Mouse (Mus musculus): ENCODE data around the gene Uckl1. TPM values are rescaled to one million over a fixed set of nuclear protein-coding genes. Genes with fewer than 3 reads are reported as not detected.

Uckl1 gene
- polyA plus RNA-seq, 1 experiment, result 65.1 TPM

DNA sequence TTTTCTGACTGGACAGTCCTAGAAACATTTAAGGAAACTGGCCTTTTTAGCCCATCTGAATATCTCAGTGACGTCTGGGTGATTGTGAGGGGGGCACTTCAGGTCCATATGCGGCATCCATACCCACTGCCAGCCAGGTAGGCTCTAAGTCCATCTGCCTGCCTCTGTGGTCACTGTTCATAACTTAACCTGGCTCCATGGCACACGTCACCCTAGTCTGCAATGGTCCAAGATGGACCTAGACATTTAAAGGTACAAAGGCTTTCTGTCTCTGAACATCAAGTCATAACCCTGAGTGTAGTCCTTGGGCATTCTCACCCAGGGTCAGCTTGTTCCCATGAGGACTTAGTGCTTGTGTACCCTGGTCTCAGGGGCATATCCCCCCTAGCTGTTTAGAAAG lies 17.4 kb downstream of the Uckl1 start:
- Histone ChIP-seq H3K4me3 (ENCODE audit: insufficient read depth, low read length) (no peak overlapping the region), H3K4me1 (ENCODE audit: control insufficient read depth, insufficient read depth, low read length) (no peaks in the 10 kb centered on the region), H3K27ac (ENCODE audit: insufficient read depth, low read length) (no peak overlapping the region)
- TF ChIP-seq CTCF (IDR thresholded peaks at IDR 0.05; ENCODE audit: borderline replicate concordance, insufficient read depth, low read length) (no peak), POLR2A (IDR thresholded peaks at IDR 0.05; ENCODE audit: low read depth, low read length) (no peak)

DNA sequence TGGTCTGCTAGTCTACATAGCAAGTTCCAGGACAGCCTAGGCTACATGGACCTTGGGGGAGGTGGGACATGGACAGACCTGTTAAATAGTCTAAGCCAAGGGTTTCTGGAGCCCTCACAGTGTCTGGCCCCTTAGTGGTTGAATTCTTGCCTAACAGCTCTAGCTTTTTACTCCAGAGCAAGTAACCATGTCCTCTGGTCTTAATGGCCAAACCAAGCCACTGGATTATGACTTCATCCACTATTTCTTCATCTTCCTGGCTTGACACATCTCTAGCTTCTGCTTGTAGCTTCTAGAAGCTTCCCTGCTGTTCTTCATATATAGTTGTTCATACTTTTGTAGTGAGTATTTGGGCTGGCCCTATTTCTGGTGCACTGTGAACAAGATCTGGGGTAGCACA lies 30.9 kb downstream of the Uckl1 start:
- Histone ChIP-seq H3K4me3 (ENCODE audit: insufficient read depth, low read length) (no peak overlapping the region), H3K4me1 (ENCODE audit: control insufficient read depth, insufficient read depth, low read length) (no peaks in the 10 kb centered on the region), H3K27ac (ENCODE audit: insufficient read depth, low read length) (no peak overlapping the region)
- no peak for TF ChIP-seq CTCF (IDR thresholded peaks at IDR 0.05; ENCODE audit: borderline replicate concordance, insufficient read depth, low read length)
- no peak for TF ChIP-seq POLR2A (IDR thresholded peaks at IDR 0.05; ENCODE audit: low read depth, low read length)

DNA sequence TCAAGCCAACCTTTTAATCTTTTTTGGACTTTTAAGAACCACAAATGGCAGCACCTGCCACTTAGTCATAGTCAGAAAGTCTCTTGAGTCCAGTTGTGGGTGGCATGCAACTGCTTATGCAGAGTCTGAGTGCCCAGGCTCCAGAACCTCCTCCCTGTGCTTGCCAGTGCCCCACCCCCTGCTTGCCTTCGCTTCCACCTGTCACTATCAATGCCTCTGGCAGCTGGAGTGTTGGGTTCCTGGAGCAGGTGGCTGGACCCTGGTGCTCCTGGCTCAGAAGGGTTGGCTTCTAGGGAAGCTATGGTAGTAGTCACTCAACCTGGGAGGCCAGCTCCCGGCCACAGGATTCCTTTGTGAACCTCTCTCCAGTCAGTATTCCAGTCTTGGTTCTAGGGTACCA lies 34.5 kb downstream of the Uckl1 start:
- Histone ChIP-seq H3K4me1 (ENCODE audit: control insufficient read depth, insufficient read depth, low read length) (no peaks in the 10 kb centered on the region), H3K27ac (ENCODE audit: insufficient read depth, low read length) (no peak overlapping the region), H3K4me3 (ENCODE audit: insufficient read depth, low read length) (no peak overlapping the region)
- no peak for TF ChIP-seq POLR2A (IDR thresholded peaks at IDR 0.05; ENCODE audit: low read depth, low read length)
- TF ChIP-seq CTCF (IDR thresholded peaks at IDR 0.05; ENCODE audit: borderline replicate concordance, insufficient read depth, low read length), result no peak

- Histone ChIP-seq H3K4me3 (ENCODE audit: insufficient read depth, low read length) (no peak overlapping the region), H3K4me1 (ENCODE audit: control insufficient read depth, insufficient read depth, low read length) (no peaks in the 10 kb centered on the region), H3K27ac (ENCODE audit: insufficient read depth, low read length) (no peak overlapping the region)
- TF ChIP-seq POLR2A (IDR thresholded peaks at IDR 0.05; ENCODE audit: low read depth, low read length) (no peak), CTCF (IDR thresholded peaks at IDR 0.05; ENCODE audit: borderline replicate concordance, insufficient read depth, low read length) (no peak)
Measured at GRCm38 (mm10) chr2:181548682-181549081, 36.0 kb downstream of the Uckl1 start.

DNA sequence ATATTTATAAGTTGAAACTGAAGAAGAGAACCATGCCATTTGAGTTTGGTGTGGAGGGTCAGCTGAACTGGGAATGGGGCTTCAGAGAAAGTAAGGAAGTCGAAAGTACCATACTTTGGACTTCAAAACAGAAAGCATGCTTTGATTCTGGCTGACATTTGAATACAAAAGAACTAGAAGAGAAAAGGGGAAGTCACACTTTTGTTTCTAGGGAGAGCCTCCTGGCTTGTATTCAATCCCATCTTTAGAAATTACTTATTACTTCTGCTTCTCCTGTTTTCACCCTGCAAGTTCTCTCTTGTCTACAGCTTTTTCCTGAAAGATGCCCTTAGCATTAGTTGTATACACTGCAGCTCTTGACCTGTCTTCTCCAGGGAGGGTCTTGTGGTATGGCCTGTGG lies 36.5 kb downstream of the Uckl1 start:
- no peak overlapping the region for H3K27ac ChIP-seq (ENCODE audit: insufficient read depth, low read length)
- TF ChIP-seq POLR2A (IDR thresholded peaks at IDR 0.05; ENCODE audit: low read depth, low read length) (no peak), CTCF (IDR thresholded peaks at IDR 0.05; ENCODE audit: borderline replicate concordance, insufficient read depth, low read length) (no peak)
- no peak overlapping the region for H3K4me3 ChIP-seq (ENCODE audit: insufficient read depth, low read length)
- no peaks in the 10 kb centered on the region for H3K4me1 ChIP-seq (ENCODE audit: control insufficient read depth, insufficient read depth, low read length)

DNA sequence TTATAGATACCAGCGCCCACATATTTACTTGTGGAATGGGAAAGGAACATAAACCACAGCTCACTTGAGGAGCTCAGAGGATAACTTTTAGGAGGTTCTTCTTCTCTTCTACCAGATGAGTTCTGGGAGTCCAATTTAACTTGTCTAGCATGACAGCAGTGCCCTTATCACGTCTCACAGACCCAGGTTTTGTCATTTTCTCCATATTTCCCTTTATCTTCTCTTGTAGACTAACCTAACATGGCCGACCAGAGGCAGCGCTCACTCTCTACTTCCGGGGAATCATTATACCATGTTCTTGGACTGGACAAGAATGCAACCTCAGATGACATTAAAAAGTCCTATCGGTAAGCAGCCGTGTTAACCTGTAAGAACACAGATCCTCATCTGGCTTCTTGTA lies 38.5 kb downstream of the Uckl1 start:
- H3K4me3 ChIP-seq (ENCODE audit: insufficient read depth, low read length), result no peak overlapping the region
- H3K27ac ChIP-seq (ENCODE audit: insufficient read depth, low read length), result no peak overlapping the region
- TF ChIP-seq CTCF (IDR thresholded peaks at IDR 0.05; ENCODE audit: borderline replicate concordance, insufficient read depth, low read length) (no peak), POLR2A (IDR thresholded peaks at IDR 0.05; ENCODE audit: low read depth, low read length) (no peak)
- H3K4me1 ChIP-seq (ENCODE audit: control insufficient read depth, insufficient read depth, low read length), result no peaks in the 10 kb centered on the region

- Histone ChIP-seq H3K4me1 (ENCODE audit: control insufficient read depth, insufficient read depth, low read length) (no peaks in the 10 kb centered on the region), H3K27ac (ENCODE audit: insufficient read depth, low read length) (no peak overlapping the region), H3K4me3 (ENCODE audit: insufficient read depth, low read length) (no peak overlapping the region)
- TF ChIP-seq CTCF (IDR thresholded peaks at IDR 0.05; ENCODE audit: borderline replicate concordance, insufficient read depth, low read length) (no peak), POLR2A (IDR thresholded peaks at IDR 0.05; ENCODE audit: low read depth, low read length) (no peak)
Measured at GRCm38 (mm10) chr2:181541761-181542380, 42.8 kb downstream of the Uckl1 start.

DNA sequence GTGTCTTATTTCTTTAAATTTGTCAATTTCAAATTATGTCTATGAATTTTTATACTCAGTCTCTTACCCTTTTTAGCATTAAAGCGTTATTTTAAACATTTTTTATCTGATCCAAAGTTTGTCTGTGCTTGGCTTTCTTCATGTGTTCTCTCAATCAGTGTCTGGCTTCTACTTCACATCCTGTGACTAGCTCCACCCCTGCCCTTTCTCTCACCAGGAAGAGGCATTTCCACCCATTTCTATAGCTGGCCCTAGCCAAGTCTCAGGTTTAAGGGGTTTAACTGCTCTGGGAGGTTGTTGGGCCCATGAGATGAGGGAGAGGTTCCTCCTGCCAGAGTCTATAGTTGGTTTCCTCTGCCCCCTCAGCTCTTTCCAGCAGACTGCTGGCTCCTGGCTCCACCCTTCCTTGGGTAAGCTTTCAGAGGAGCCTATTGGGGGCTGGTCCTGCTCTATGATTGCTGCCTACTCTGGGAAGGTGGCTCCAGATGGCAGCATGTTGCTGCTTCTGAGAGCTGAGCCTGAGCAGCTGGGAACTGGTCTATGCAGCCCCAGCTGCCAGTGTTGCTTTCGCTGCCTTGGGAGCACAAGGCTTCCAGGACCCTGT lies 47.1 kb downstream of the Uckl1 start:
- no peak overlapping the region for H3K4me3 ChIP-seq (ENCODE audit: insufficient read depth, low read length)
- TF ChIP-seq CTCF (IDR thresholded peaks at IDR 0.05; ENCODE audit: borderline replicate concordance, insufficient read depth, low read length), result no peak
- no peak for TF ChIP-seq POLR2A (IDR thresholded peaks at IDR 0.05; ENCODE audit: low read depth, low read length)
- H3K4me1 ChIP-seq (ENCODE audit: control insufficient read depth, insufficient read depth, low read length), result no peaks in the 10 kb centered on the region
- H3K27ac ChIP-seq (ENCODE audit: insufficient read depth, low read length), result no peak overlapping the region

- Histone ChIP-seq H3K27ac (ENCODE audit: insufficient read depth, low read length) (no peak overlapping the region), H3K4me1 (ENCODE audit: control insufficient read depth, insufficient read depth, low read length) (no peaks in the 10 kb centered on the region), H3K4me3 (ENCODE audit: insufficient read depth, low read length) (no peak overlapping the region)
- TF ChIP-seq POLR2A (IDR thresholded peaks at IDR 0.05; ENCODE audit: low read depth, low read length) (no peak), CTCF (IDR thresholded peaks at IDR 0.05; ENCODE audit: borderline replicate concordance, insufficient read depth, low read length) (no peak)
Measured at GRCm38 (mm10) chr2:181536410-181536809, 48.3 kb downstream of the Uckl1 start.

DNA sequence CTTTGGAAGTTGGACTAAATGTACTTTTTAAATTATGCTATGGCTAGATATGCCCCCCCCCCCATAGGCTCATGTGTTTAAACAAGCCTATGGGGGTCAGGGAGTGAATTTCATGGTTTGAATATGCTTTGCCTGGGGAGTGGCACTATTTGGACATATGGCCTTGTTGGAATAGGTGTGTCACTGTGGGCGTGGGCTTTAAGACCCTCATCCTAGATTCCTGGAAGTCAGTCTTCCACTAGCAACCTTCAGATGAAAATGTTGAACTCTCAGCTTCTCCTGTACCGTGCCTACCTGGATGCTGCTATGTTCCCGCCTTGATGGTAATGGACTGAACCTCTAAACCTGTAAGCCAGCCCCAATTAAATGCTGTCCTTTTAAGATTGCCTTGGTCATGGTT lies 52.1 kb downstream of the Uckl1 start:
- H3K4me3 ChIP-seq (ENCODE audit: insufficient read depth, low read length), result no peak overlapping the region
- no peak for TF ChIP-seq CTCF (IDR thresholded peaks at IDR 0.05; ENCODE audit: borderline replicate concordance, insufficient read depth, low read length)
- TF ChIP-seq POLR2A (IDR thresholded peaks at IDR 0.05; ENCODE audit: low read depth, low read length), result no peak
- no peak overlapping the region for H3K27ac ChIP-seq (ENCODE audit: insufficient read depth, low read length)
- H3K4me1 ChIP-seq (ENCODE audit: control insufficient read depth, insufficient read depth, low read length), result no peaks in the 10 kb centered on the region

All from embryonic fibroblast, embryonic 13.5 days (primary cell).